Mouse (Mus musculus): Measurements from ENCODE around the gene Bcl2l13.
"Not testable (repeated sequence)": the region's sequence is repeated elsewhere in the genome, so short reads cannot be mapped to it uniquely, and the experiment has no call there.

Gene Bcl2l13

DNA sequence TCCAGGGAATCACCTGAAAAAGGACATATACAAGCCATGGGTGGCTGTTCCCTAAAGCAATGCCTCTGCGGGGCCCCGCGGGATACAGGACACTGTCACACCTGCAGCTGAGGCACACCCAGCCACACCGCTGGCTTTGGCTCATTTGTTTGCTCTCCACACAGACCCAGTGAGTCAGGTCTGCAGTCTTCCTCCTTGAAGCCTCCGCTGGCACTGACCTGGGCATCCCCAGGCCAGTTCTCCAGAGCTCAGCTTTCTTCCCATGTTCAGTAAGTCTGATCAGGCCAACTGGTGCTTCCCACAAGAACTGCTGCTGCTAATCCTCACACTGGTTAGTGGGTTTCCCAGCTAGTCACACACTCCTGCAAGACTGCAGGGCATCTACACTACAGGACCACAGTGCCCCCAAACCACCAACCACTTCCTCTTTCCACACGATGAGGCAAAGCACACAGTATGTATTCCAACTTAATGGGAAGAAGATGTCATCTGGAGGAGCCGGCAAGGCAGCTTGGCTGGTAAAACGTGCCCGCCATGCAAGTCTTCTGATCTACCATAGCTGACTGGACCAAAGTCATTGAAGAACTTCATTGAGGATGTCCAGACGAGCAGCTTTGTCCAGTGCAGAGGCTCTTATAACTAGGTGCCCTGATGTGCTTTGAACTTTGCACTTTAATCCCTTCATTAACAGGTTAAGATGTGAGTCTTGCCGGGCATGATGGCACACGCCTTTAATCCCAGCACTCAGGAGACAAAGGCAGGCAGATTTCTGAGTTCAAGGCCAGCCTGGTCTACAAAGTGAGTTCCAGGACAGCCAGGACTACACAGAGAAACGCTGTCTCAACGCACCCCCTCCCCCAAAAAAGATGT lies 66.0 kb downstream of the Bcl2l13 start:
- no peak for DNase-seq (ENCODE audit: low read depth)

DNA sequence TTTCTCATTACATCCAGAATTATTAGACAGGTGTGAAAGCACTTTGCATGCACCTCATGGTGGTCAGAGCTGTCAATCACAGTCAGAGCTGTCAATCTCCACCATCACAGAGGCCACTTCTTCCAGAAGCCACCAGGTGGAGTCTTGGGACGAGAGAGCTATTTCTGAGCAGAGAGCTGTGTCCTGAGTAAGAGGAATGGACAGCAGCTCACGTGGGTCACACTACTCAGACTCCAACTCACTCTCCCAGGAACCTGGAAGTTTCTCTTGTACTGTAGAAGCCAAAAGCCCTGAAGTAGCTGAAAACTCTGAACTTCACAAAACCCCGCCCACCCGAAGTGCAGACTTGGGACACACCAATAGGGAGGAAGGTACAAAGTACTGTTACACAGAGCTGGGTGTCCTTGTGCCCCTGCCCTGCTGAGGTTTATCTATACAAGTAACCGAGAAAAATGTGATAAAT lies 67.5 kb downstream of the Bcl2l13 start:
- peak; percentile 68 for DNase-seq (ENCODE audit: low read depth)

GRCm38 (mm10) chr6:120903961-120904360 lies 67.9 kb downstream of the Bcl2l13 start:
- no peak for DNase-seq (ENCODE audit: low read depth)

DNA sequence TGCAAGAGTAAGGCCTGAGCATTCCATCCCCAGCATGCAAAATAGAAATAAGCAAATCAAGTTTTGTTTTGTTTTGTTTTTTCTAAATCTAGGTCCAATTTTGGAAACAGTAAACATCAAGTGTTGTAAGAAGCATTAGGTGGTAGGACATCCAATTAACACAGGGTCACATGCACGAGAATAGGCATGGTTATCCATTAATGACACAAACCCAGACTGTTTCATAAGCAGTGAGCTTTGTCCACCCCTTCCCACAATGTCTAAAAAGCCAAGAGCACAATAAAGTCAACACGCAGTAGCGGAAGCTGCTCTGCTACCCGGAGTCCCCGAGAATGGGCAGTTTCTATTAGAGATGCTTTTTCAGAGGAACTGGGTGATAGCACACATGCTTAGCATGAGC lies 69.1 kb downstream of the Bcl2l13 start:
- no peak for DNase-seq (ENCODE audit: low read depth)

- DNase-seq (ENCODE audit: low read depth) = no peak
Measured at GRCm38 (mm10) chr6:120906521-120906920, 70.5 kb downstream of the Bcl2l13 start.

DNA sequence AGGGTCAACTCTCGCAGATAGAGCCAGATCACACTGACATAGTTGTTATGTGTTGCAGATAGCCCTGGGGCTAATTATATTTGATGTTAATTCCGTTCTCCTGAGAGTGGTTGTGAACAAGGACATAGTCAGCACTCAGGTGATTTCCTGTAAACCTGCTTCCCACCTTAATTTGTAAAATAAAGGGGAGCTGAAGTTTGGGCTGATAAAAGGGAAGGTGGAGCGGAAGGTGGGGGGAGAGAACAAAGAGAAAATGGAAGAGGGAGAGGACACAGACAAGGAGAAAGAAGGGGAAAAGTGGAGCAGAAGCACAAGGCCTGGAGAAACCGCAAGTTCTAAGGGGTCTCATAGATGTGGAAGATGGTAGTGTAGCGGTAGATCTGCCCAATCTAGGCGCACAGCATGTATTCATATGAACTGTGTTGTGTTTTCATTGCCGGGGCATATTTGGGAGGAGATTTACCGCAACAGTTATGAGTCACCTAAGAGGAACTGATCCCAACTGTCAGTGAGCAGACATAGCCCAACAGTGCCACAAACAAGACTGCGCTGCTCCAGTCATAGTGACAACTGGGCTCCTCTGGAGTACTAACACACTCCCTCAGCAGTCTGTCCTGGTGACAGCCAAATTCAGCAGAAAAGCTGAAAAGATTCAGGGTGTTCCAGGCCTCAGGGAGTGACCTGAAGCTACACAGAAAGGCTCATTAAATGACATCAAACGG lies 72.0 kb downstream of the Bcl2l13 start:
- DNase-seq (ENCODE audit: low read depth) = not testable (repeated sequence)

- DNase-seq (ENCODE audit: low read depth) = no peak
Measured at GRCm38 (mm10) chr6:120909501-120909900, 73.5 kb downstream of the Bcl2l13 start.

DNA sequence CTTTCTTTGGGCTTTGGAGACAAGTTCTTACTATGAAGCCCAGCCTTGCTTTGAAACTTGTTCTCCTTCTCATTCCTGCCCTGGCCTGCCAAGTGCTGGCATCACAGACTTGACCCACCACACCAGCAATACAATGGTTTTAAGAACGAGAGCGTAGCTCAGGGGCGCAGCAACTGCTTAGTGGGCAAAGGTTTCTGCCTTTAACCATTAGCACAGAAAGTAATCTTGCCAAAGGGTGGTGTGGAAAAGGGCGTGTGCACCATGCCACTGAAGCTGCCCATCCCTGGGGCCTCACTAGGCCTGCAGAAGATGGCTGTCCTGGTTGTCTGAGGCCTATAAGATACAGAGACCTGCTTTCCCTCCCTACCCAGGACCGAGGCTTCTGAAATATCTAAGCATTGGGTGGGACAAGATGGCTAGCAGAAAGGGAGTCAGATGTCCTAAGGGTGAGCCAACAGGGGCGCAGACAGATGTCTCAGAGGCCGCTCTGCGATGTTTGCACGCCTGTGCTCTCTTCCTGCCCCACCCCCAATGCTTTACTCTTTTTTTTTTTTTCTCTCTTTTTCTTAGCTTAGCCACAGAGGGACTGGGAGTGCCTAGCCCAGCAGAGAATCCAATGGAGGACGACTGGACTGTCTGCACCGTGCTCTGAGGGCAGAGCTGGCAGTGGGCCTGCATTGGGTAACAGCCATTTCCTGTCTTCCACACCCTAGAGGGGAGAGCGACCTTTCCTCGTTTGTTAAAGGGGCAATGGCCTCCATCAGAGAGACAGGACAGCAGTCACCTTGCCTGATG lies 75.4 kb downstream of the Bcl2l13 start:
- DNase-seq (ENCODE audit: low read depth) = peak; percentile 37

DNA sequence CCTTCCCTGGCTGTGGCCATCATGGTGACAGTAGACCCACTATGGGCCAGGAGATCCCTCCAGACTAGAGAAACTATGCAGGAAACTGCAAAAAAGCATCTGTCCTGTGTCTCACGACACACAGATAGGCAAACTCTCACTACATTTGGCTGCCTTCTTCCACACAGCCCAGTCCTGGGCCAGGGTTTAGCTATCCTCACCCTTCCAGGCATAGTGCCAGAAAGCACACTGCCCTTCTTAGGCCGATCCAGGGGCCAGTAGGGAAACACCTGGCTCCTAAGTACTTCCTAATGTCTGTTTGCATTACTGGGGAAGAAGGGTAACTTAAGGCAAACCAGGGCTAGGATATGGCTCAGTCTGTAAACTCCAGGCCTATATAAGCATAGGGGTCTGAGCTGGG lies 76.9 kb downstream of the Bcl2l13 start:
- peak; percentile 34 for DNase-seq (ENCODE audit: low read depth)

GRCm38 (mm10) chr6:120913783-120914182 lies 77.8 kb downstream of the Bcl2l13 start:
- DNase-seq (ENCODE audit: low read depth) = peak; percentile 74

DNA sequence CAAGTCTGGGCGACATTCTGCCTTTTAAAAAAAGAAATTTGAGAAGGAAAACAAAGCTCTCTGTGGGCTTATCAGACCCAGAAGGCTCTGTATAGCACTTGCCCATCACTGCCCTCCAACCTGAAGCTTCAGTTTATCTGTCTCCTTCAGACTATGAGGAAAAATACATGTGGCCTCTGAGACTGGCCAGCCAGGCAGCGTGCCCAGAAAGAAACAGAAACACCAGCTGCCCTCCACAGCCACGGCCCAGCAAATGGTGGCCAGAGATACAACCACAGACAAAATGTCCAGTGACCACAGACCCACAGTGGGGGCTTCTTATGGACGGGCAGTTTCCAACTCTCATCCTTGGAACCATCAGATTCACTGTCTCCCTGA lies 78.5 kb downstream of the Bcl2l13 start:
- no peak for DNase-seq (ENCODE audit: low read depth)

- peak; percentile 85 for DNase-seq (ENCODE audit: low read depth)
Measured at GRCm38 (mm10) chr6:120914911-120915648, 79.1 kb downstream of the Bcl2l13 start.

DNA sequence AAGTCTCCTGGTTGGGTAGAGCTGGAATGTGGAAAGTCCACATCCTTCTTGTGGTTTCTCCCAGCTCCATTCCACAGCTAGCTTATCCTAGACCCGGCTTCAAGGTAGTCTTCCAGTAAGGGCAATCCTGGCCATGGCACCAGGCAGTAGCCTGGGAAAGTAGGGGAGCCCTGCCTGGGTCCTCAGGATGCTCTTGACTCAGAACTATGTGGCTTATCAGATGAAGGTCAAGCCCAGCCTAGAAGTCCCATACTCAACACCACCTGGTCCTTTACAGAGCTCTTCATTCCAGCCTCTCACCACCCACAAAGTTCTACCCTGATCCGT lies 79.6 kb downstream of the Bcl2l13 start:
- DNase-seq (ENCODE audit: low read depth) = no peak

- peak; percentile 95 for DNase-seq (ENCODE audit: low read depth)
Measured at GRCm38 (mm10) chr6:120916074-120916971, 80.3 kb downstream of the Bcl2l13 start, which contains the start of gene Bid. Gene Bid, minus strand, starts transcription at chr6:120916853.

GRCm38 (mm10) chr6:120916972-120917881 lies 81.2 kb downstream of the Bcl2l13 start:
- DNase-seq (ENCODE audit: low read depth) = peak; percentile 72

DNA sequence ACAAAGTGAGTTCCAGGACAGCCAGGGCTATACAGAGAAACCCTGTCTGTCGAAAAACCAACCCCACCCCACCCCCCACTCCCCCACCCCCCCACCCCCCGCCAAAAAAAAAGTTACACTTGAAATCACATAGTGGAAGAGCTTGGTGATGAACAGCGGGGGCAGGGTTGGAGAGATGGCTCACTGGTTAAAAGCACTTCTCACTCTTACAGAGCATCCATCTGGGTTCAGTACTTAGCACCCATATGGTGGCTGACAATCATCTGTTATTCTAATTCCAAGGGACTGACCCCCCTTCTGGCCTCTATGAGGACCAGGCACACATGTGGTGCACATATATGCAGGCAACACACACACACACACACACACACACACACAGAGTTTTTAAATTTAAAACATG lies 82.0 kb downstream of the Bcl2l13 start:
- no peak for DNase-seq (ENCODE audit: low read depth)

DNA sequence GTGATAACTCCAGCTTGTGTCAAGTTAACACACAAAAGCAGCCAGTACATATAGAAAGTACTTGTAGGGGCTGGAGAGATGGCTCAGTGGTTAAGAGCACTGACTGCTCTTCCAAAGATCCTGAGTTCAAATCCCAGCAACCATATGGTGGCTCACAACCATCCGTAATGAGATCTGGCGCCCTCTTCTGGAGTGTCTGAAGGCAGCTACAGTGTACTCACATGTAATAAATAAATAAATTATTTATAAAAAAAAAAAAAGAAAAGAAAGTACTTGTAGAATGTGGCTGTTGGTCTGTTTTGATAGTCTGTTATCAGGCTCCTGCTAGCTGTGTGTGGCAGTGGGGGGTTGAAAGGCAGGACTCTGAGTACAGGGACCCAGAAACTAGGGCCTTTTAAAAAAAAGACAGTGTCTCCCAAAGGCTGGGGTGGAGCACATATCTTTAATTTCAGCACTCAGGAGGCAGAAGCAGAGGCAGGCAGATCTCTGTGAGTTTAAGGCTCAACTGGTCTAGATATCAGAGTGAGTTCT lies 88.8 kb downstream of the Bcl2l13 start:
- DNase-seq (ENCODE audit: low read depth) = not testable (repeated sequence)

- no peak for DNase-seq (ENCODE audit: low read depth)
Measured at GRCm38 (mm10) chr6:120926880-120927279, 90.9 kb downstream of the Bcl2l13 start.

DNA sequence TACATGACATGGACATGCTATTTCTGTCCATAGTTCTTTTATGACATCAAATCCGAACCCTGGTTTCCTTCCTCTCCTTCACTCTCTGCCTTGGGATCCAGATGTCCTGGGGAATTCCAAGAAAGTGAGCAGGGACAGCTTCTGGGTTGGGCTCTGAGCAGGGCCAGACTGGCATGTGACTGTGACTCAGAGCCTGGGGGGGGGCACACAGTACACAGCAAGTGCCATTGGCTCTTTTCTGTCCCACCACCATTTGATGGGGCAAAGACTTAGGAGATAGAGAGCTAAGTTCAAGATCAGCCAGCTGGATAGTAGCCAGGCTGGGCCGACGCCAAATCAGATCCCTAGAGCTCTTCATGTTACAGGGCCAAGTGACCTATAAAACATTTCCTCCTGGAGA lies 91.8 kb downstream of the Bcl2l13 start:
- no peak for DNase-seq (ENCODE audit: low read depth)
